Mouse (Mus musculus): ENCODE data around the gene Nom1. TPM values are rescaled to one million over a fixed set of nuclear protein-coding genes. Genes with fewer than 3 reads are reported as not detected.

Gene Nom1
- polyA plus RNA-seq, 1 experiment from 2014 or later: 32.8 TPM

- H3K4me3 ChIP-seq (ENCODE audit: low read length): no peak overlapping the region
- no peak overlapping the region for H3K27ac ChIP-seq (ENCODE audit: low read length)
- peaks cover 6% of the 10 kb centered on the region; the same call in 1 of the 2 replicates for H3K4me1 ChIP-seq (ENCODE audit: control insufficient read depth, insufficient read depth, low read length)
- H3K9me3 ChIP-seq (ENCODE audit: control insufficient read depth, low read length): no peaks in the 10 kb centered on the region
- no peak overlapping the region for H3K4me2 ChIP-seq (ENCODE audit: low read depth, low read length)
- no peak overlapping the region for H3K9ac ChIP-seq (ENCODE audit: low read depth, low read length)
- no peak for ATAC-seq
- no peaks in the 10 kb centered on the region for H3K36me3 ChIP-seq (ENCODE audit: control insufficient read depth, insufficient read depth, low read length)
- 33% methylated on average over 4 of the region's 4 CpGs for WGBS
- H3K27me3 ChIP-seq (replicated peaks; ENCODE audit: control insufficient read depth, insufficient read depth, low read length): peaks cover 49% of the 10 kb centered on the region
These were observed 35.0 kb downstream of the Nom1 start for GRCm38 (mm10) chr5:29469501-29469900.

- Histone ChIP-seq H3K9me3 (ENCODE audit: control insufficient read depth, low read length) (no peaks in the 10 kb centered on the region), H3K4me3 (ENCODE audit: low read length) (no peak overlapping the region), H3K9ac (ENCODE audit: low read depth, low read length) (no peak overlapping the region), H3K36me3 (ENCODE audit: control insufficient read depth, insufficient read depth, low read length) (no peaks in the 10 kb centered on the region), H3K4me2 (ENCODE audit: low read depth, low read length) (no peak overlapping the region), H3K4me1 (ENCODE audit: control insufficient read depth, insufficient read depth, low read length) (peaks cover 6% of the 10 kb centered on the region; the same call in 1 of the 2 replicates), H3K27ac (ENCODE audit: low read length) (no peak overlapping the region), H3K27me3 (replicated peaks; ENCODE audit: control insufficient read depth, insufficient read depth, low read length) (peaks cover 55% of the 10 kb centered on the region)
- 27% methylated on average over 5 of the region's 5 CpGs for WGBS
- ATAC-seq: no peak
These were observed 35.8 kb downstream of the Nom1 start for GRCm38 (mm10) chr5:29470271-29470670.

- Histone ChIP-seq H3K27me3 (replicated peaks; ENCODE audit: control insufficient read depth, insufficient read depth, low read length) (peaks cover 59% of the 10 kb centered on the region), H3K36me3 (ENCODE audit: control insufficient read depth, insufficient read depth, low read length) (no peaks in the 10 kb centered on the region), H3K27ac (ENCODE audit: low read length) (no peak overlapping the region), H3K9ac (ENCODE audit: low read depth, low read length) (no peak overlapping the region), H3K4me1 (ENCODE audit: control insufficient read depth, insufficient read depth, low read length) (peaks cover 6% of the 10 kb centered on the region; the same call in 1 of the 2 replicates), H3K9me3 (ENCODE audit: control insufficient read depth, low read length) (no peaks in the 10 kb centered on the region), H3K4me3 (ENCODE audit: low read length) (no peak overlapping the region), H3K4me2 (ENCODE audit: low read depth, low read length) (no peak overlapping the region)
- ATAC-seq: no peak
- WGBS: 34% methylated on average over 20 of the region's 20 CpGs
These were observed 36.5 kb downstream of the Nom1 start for GRCm38 (mm10) chr5:29470851-29471394.

- Histone ChIP-seq H3K9me3 (ENCODE audit: control insufficient read depth, low read length) (no peaks in the 10 kb centered on the region), H3K4me2 (ENCODE audit: low read depth, low read length) (no peak overlapping the region), H3K36me3 (ENCODE audit: control insufficient read depth, insufficient read depth, low read length) (no peaks in the 10 kb centered on the region), H3K4me1 (ENCODE audit: control insufficient read depth, insufficient read depth, low read length) (peaks cover 6% of the 10 kb centered on the region; the same call in 1 of the 2 replicates), H3K27ac (ENCODE audit: low read length) (no peak overlapping the region), H3K27me3 (replicated peaks; ENCODE audit: control insufficient read depth, insufficient read depth, low read length) (peaks cover 64% of the 10 kb centered on the region), H3K9ac (ENCODE audit: low read depth, low read length) (no peak overlapping the region), H3K4me3 (ENCODE audit: low read length) (no peak overlapping the region)
- ATAC-seq: no peak
- 33% methylated on average over 11 of the region's 11 CpGs for WGBS
These were observed 36.9 kb downstream of the Nom1 start for GRCm38 (mm10) chr5:29471396-29471795.

GRCm38 (mm10) chr5:29471855-29472665 is 37.6 kb downstream of the Nom1 start:
- peaks cover 64% of the 10 kb centered on the region for H3K27me3 ChIP-seq (replicated peaks; ENCODE audit: control insufficient read depth, insufficient read depth, low read length)
- no peak for ATAC-seq
- 16% methylated on average over 22 of the region's 22 CpGs for WGBS
- peaks cover 6% of the 10 kb centered on the region; the same call in 1 of the 2 replicates for H3K4me1 ChIP-seq (ENCODE audit: control insufficient read depth, insufficient read depth, low read length)
- no peaks in the 10 kb centered on the region for H3K36me3 ChIP-seq (ENCODE audit: control insufficient read depth, insufficient read depth, low read length)
- H3K4me3 ChIP-seq (ENCODE audit: low read length): no peak overlapping the region
- no peak overlapping the region for H3K4me2 ChIP-seq (ENCODE audit: low read depth, low read length)
- H3K27ac ChIP-seq (ENCODE audit: low read length): no peak overlapping the region
- no peaks in the 10 kb centered on the region for H3K9me3 ChIP-seq (ENCODE audit: control insufficient read depth, low read length)
- H3K9ac ChIP-seq (ENCODE audit: low read depth, low read length): no peak overlapping the region

- WGBS: 25% methylated on average over 35 of the region's 35 CpGs
- no peak for ATAC-seq
- no peak overlapping the region for H3K4me3 ChIP-seq (ENCODE audit: low read length)
- H3K27ac ChIP-seq (ENCODE audit: low read length): no peak overlapping the region
- peaks cover 71% of the 10 kb centered on the region for H3K27me3 ChIP-seq (replicated peaks; ENCODE audit: control insufficient read depth, insufficient read depth, low read length)
- H3K36me3 ChIP-seq (ENCODE audit: control insufficient read depth, insufficient read depth, low read length): no peaks in the 10 kb centered on the region
- H3K4me2 ChIP-seq (ENCODE audit: low read depth, low read length): no peak overlapping the region
- H3K9ac ChIP-seq (ENCODE audit: low read depth, low read length): no peak overlapping the region
- H3K9me3 ChIP-seq (ENCODE audit: control insufficient read depth, low read length): no peaks in the 10 kb centered on the region
- peaks cover 9% of the 10 kb centered on the region; the same call in 1 of the 2 replicates for H3K4me1 ChIP-seq (ENCODE audit: control insufficient read depth, insufficient read depth, low read length)
These were observed 39.2 kb downstream of the Nom1 start for GRCm38 (mm10) chr5:29473551-29474245.

GRCm38 (mm10) chr5:29474246-29474960 is 39.9 kb downstream of the Nom1 start:
- H3K27ac ChIP-seq (ENCODE audit: low read length): no peak overlapping the region
- no peaks in the 10 kb centered on the region for H3K36me3 ChIP-seq (ENCODE audit: control insufficient read depth, insufficient read depth, low read length)
- peaks cover 68% of the 10 kb centered on the region for H3K27me3 ChIP-seq (replicated peaks; ENCODE audit: control insufficient read depth, insufficient read depth, low read length)
- H3K9me3 ChIP-seq (ENCODE audit: control insufficient read depth, low read length): no peaks in the 10 kb centered on the region
- no peak overlapping the region for H3K4me2 ChIP-seq (ENCODE audit: low read depth, low read length)
- WGBS: 26% methylated on average over 35 of the region's 35 CpGs
- ATAC-seq: no peak
- H3K4me3 ChIP-seq (ENCODE audit: low read length): no peak overlapping the region
- H3K9ac ChIP-seq (ENCODE audit: low read depth, low read length): no peak overlapping the region
- H3K4me1 ChIP-seq (ENCODE audit: control insufficient read depth, insufficient read depth, low read length): peaks cover 9% of the 10 kb centered on the region; the same call in 1 of the 2 replicates

GRCm38 (mm10) chr5:29475041-29475440 is 40.6 kb downstream of the Nom1 start:
- Histone ChIP-seq H3K4me2 (ENCODE audit: low read depth, low read length) (no peak overlapping the region), H3K27me3 (replicated peaks; ENCODE audit: control insufficient read depth, insufficient read depth, low read length) (peaks cover 62% of the 10 kb centered on the region), H3K9ac (ENCODE audit: low read depth, low read length) (no peak overlapping the region), H3K4me1 (ENCODE audit: control insufficient read depth, insufficient read depth, low read length) (peaks cover 9% of the 10 kb centered on the region; the same call in 1 of the 2 replicates), H3K9me3 (ENCODE audit: control insufficient read depth, low read length) (no peaks in the 10 kb centered on the region), H3K36me3 (ENCODE audit: control insufficient read depth, insufficient read depth, low read length) (no peaks in the 10 kb centered on the region), H3K27ac (ENCODE audit: low read length) (no peak overlapping the region), H3K4me3 (ENCODE audit: low read length) (no peak overlapping the region)
- ATAC-seq: no peak
- 21% methylated on average over 10 of the region's 10 CpGs for WGBS

GRCm38 (mm10) chr5:29475556-29475955 is 41.1 kb downstream of the Nom1 start:
- Histone ChIP-seq H3K36me3 (ENCODE audit: control insufficient read depth, insufficient read depth, low read length) (no peaks in the 10 kb centered on the region), H3K4me1 (ENCODE audit: control insufficient read depth, insufficient read depth, low read length) (peaks cover 9% of the 10 kb centered on the region; the same call in 1 of the 2 replicates), H3K4me2 (ENCODE audit: low read depth, low read length) (peak overlapping the region; percentile 85), H3K4me3 (ENCODE audit: low read length) (peak overlapping the region; percentile 62; the same call in 1 of the 2 replicates), H3K9ac (ENCODE audit: low read depth, low read length) (no peak overlapping the region), H3K27me3 (replicated peaks; ENCODE audit: control insufficient read depth, insufficient read depth, low read length) (peaks cover 66% of the 10 kb centered on the region), H3K27ac (ENCODE audit: low read length) (no peak overlapping the region), H3K9me3 (ENCODE audit: control insufficient read depth, low read length) (no peaks in the 10 kb centered on the region)
- ATAC-seq: no peak
- WGBS: 19% methylated on average over 5 of the region's 5 CpGs

Data from intestine, embryonic 16.5 days (tissue).